Mouse (Mus musculus) intestine, postnatal 0 days (tissue): ENCODE measurements at regions not wholly inside any gene's neighbourhood (a gene's known extent, or its start where the extent isn't known, plus 50 kb on each side); places are given as distances from the start of the nearest gene placed in this dataset.
A peak's percentile ranks its signal among the peaks of the same experiment; 100 is the strongest.
"Not testable (repeated sequence)": the region's sequence is repeated elsewhere in the genome, so short reads cannot be mapped to it uniquely, and the experiment has no call there.

Experiments
- ATAC-seq: fragments of 200-750 bp; cut with Nextera tagmentation; 2 replicates; pipeline ENCODE4 v1.8.0; 2017; ENCODE audit warnings: mild to moderate bottlenecking, moderate TSS enrichment, moderate library complexity
- H3K27ac ChIP-seq: fragments of 300-500 bp; sonication (generic); 2 replicates; pipeline ENCODE4 v1.5.1; 2014; ENCODE audit warnings: mild to moderate bottlenecking, low read depth, low read length, moderate library complexity
- H3K27me3 ChIP-seq: fragments of 300-500 bp; sonication (generic); replicated peaks from 2 replicates; pipeline ENCODE4 v1.6.1; 2014; ENCODE audit warnings: low read length, mixed read lengths; ENCODE audit not compliant: control insufficient read depth, insufficient read depth
- H3K36me3 ChIP-seq: fragments of 300-500 bp; sonication (generic); 2 replicates; pipeline ENCODE4 v1.6.1; 2014; ENCODE audit warnings: mild to moderate bottlenecking, moderate library complexity; ENCODE audit not compliant: control insufficient read depth, insufficient read depth
- H3K4me1 ChIP-seq: fragments of 300-500 bp; sonication (generic); replicated peaks from 2 replicates; pipeline ENCODE4 v1.6.1; 2014; ENCODE audit warnings: antibody characterized with exemption, low read length, mixed read lengths; ENCODE audit not compliant: control insufficient read depth, insufficient read depth
- H3K4me2 ChIP-seq: fragments of 300-500 bp; sonication (generic); replicated peaks from 2 replicates; pipeline ENCODE4 v1.6.1; 2014; ENCODE audit warnings: low read depth, mild to moderate bottlenecking, moderate library complexity
- H3K4me3 ChIP-seq: fragments of 300-500 bp; sonication (generic); 2 replicates; pipeline ENCODE4 v1.5.1; 2014; ENCODE audit warnings: low read depth, low read length
- H3K9ac ChIP-seq: fragments of 300-500 bp; sonication (generic); 2 replicates; pipeline ENCODE4 v1.6.1; 2014; ENCODE audit warnings: mild to moderate bottlenecking, low read depth, low read length
- H3K9me3 ChIP-seq: fragments of 300-500 bp; sonication (generic); 2 replicates; pipeline ENCODE4 v1.6.1; 2016; ENCODE audit warnings: mixed run types; ENCODE audit not compliant: control insufficient read depth
- CTCF ChIP-seq: sonication (generic); IDR thresholded peaks from 2 replicates; pipeline ENCODE4 v1.5.1; 2016; ENCODE audit warnings: low read depth, mild to moderate bottlenecking, control low read depth, antibody characterized with exemption, moderate library complexity
- WGBS: fragments of 180-500 bp; shearing (Covaris S2); extraction: QIAGEN DNeasy Blood & Tissue Kit; methylation state at CpG from one replicate; pipeline ENCODE4 v1.1.7; 2014; 5-methylcytosine and 5-hydroxymethylcytosine counted together

- no peak overlapping the region for H3K9ac ChIP-seq
- H3K4me2 ChIP-seq = no peak overlapping the region
- H3K36me3 ChIP-seq = no peaks in the 10 kb centered on the region
- no peaks in the 10 kb centered on the region for H3K9me3 ChIP-seq
- TF ChIP-seq CTCF = no peak
- whole genome bisulfite sequencing = 19% methylated on average over 1 of the region's 1 CpGs
- peak; percentile 43; the same call in 1 of the 2 replicates for ATAC-seq
- no peaks in the 10 kb centered on the region for H3K27me3 ChIP-seq
- H3K4me3 ChIP-seq = no peak overlapping the region
- H3K4me1 ChIP-seq = no peaks in the 10 kb centered on the region
- H3K27ac ChIP-seq = no peak overlapping the region
These were observed 54.8 kb upstream of the Tnfrsf8 start for GRCm38 (mm10) chr4:145369753-145370152.

- no peaks in the 10 kb centered on the region for H3K27me3 ChIP-seq
- no peaks in the 10 kb centered on the region for H3K9me3 ChIP-seq
- ATAC-seq = no peak
- no peaks in the 10 kb centered on the region for H3K4me1 ChIP-seq
- no peak overlapping the region for H3K4me3 ChIP-seq
- no peak overlapping the region for H3K9ac ChIP-seq
- no peak overlapping the region for H3K27ac ChIP-seq
- TF ChIP-seq CTCF = no peak
- H3K36me3 ChIP-seq = no peaks in the 10 kb centered on the region
- H3K4me2 ChIP-seq = no peak overlapping the region
These were observed 52.4 kb upstream of the Tnfrsf8 start for GRCm38 (mm10) chr4:145367274-145367822.

GRCm38 (mm10) chr4:145366301-145366700, 51.3 kb upstream of the Tnfrsf8 start:
- Histone ChIP-seq H3K27ac (no peak overlapping the region), H3K27me3 (no peaks in the 10 kb centered on the region), H3K4me1 (no peaks in the 10 kb centered on the region), H3K36me3 (no peaks in the 10 kb centered on the region), H3K9me3 (no peaks in the 10 kb centered on the region), H3K4me2 (no peak overlapping the region), H3K9ac (no peak overlapping the region), H3K4me3 (no peak overlapping the region)
- no peak for ATAC-seq
- no peak for TF ChIP-seq CTCF
- 40% methylated on average over 5 of the region's 5 CpGs for WGBS

DNA sequence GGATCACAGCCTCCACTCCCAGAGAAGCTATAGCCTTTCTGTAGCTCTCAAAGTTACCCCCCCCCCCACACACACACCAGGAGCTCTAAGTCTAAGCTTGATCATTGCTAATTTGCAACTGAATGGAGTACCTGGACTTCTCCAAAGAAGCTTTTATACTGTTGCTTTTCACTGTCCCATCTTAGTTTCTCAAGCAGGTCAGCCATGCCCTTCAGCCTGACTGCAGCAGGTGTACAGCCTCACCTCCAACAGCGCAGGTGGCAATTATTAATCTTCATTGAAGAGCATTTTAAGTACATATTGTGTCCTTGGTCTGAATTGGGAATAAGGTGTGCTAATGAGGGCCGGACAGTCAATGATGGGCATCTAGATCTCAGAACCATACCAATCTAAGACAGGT, 50.8 kb upstream of the Tnfrsf8 start:
- not testable (repeated sequence) for H3K27me3 ChIP-seq, H3K36me3 ChIP-seq, ATAC-seq, H3K27ac ChIP-seq, H3K4me3 ChIP-seq, H3K4me1 ChIP-seq, H3K9me3 ChIP-seq, H3K9ac ChIP-seq, H3K4me2 ChIP-seq
- WGBS = 90% methylated on average over 2 of the region's 2 CpGs
